Mouse (Mus musculus) hindbrain, embryonic 11.5 days (tissue): ENCODE measurements around the gene Hadha. TPM values are rescaled to one million over a fixed set of nuclear protein-coding genes. Genes with fewer than 3 reads are reported as not detected.

Experiments
- ATAC-seq: fragments of 200-750 bp; cut with Nextera tagmentation; 2 replicates; pipeline ENCODE4 v1.8.0; 2017; ENCODE audit warnings: mild to moderate bottlenecking, moderate TSS enrichment, moderate library complexity; ENCODE audit not compliant: low FRiP score
- DNase-seq: peaks from one replicate; pipeline ENCODE4 v3.0.0-alpha.2; 2015; ENCODE audit warnings: low spot score
- H3K27ac ChIP-seq: fragments of 300-500 bp; sonication (generic); 2 replicates; pipeline ENCODE4 v1.5.1; 2014; ENCODE audit warnings: mild to moderate bottlenecking, low read depth, low read length
- H3K27me3 ChIP-seq: fragments of 300-500 bp; sonication (generic); 2 replicates; pipeline ENCODE4 v1.6.1; 2014; ENCODE audit warnings: mild to moderate bottlenecking, low read length, moderate library complexity, mixed read lengths; ENCODE audit not compliant: control insufficient read depth, insufficient read depth
- H3K36me3 ChIP-seq: fragments of 300-500 bp; sonication (generic); 2 replicates; pipeline ENCODE4 v1.6.1; 2014; ENCODE audit warnings: mild to moderate bottlenecking, low read length, moderate library complexity, mixed read lengths; ENCODE audit not compliant: control insufficient read depth, insufficient read depth
- H3K4me1 ChIP-seq: fragments of 300-500 bp; sonication (generic); replicated peaks from 2 replicates; pipeline ENCODE4 v1.6.1; 2014; ENCODE audit warnings: low read length, mixed read lengths; ENCODE audit not compliant: control insufficient read depth, insufficient read depth
- H3K4me2 ChIP-seq: fragments of 300-500 bp; sonication (generic); replicated peaks from 2 replicates; pipeline ENCODE4 v1.6.1; 2014; ENCODE audit warnings: mild to moderate bottlenecking, low read depth, low read length
- H3K4me3 ChIP-seq: fragments of 300-500 bp; sonication (generic); 2 replicates; pipeline ENCODE4 v1.5.1; 2014; ENCODE audit warnings: low read depth, low read length
- H3K9ac ChIP-seq: fragments of 300-500 bp; sonication (generic); 2 replicates; pipeline ENCODE4 v1.6.1; 2014; ENCODE audit warnings: low read depth, low read length
- H3K9me3 ChIP-seq: fragments of 300-500 bp; sonication (generic); 2 replicates; pipeline ENCODE4 v1.6.1; 2016; ENCODE audit warnings: low read length; ENCODE audit not compliant: control insufficient read depth
- WGBS: fragments of 180-500 bp; shearing (Covaris S2); extraction: QIAGEN DNeasy Blood & Tissue Kit; methylation state at CpG from one replicate; pipeline ENCODE4 v1.1.7; 2014; 5-methylcytosine and 5-hydroxymethylcytosine counted together
- polyA plus RNA-seq: library from polyadenylated mRNA; unstranded; fragments of >200 nt; fragmentation: Nextera tagmentation; extraction: Ambion mirVana; gene quantifications from 2 replicates; pipeline ENCODE4 v1.2.1, GENCODE M21; 2014

The Hadha gene
- polyA plus RNA-seq, 1 experiment from 2014 or later, result 59.4 TPM

DNA sequence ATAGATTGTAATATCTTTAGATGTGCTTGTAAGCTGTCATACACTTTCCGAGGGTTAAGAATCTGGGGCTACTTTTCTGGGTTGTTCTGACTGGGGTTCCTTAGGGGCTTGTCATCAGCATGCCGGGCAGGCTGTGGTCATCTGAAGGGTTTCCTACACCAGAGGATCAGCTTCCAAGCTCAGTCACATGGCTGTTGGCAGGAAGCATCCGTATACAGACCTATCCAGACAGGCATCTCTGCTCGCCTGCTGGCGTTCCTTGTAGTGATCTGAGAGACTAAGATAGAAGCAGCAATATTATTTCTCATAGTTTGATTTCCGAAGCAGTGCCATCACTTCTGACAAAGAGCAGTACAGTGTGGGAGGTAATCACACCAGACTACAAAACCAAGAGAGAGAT lies 4.6 kb upstream of the Hadha start:
- Histone ChIP-seq H3K27me3 (no peaks in the 10 kb centered on the region), H3K27ac (no peak overlapping the region), H3K36me3 (no peaks in the 10 kb centered on the region), H3K9me3 (no peaks in the 10 kb centered on the region), H3K4me1 (0 out of 2 replicates have a peak, but pooled peaks cover 2% of the 10 kb centered on the region), H3K4me2 (no peak overlapping the region), H3K9ac (no peak overlapping the region), H3K4me3 (no peak overlapping the region)
- 89% methylated on average over 6 of the region's 6 CpGs for WGBS
- DNase-seq (no peak), ATAC-seq (no peak)

DNA sequence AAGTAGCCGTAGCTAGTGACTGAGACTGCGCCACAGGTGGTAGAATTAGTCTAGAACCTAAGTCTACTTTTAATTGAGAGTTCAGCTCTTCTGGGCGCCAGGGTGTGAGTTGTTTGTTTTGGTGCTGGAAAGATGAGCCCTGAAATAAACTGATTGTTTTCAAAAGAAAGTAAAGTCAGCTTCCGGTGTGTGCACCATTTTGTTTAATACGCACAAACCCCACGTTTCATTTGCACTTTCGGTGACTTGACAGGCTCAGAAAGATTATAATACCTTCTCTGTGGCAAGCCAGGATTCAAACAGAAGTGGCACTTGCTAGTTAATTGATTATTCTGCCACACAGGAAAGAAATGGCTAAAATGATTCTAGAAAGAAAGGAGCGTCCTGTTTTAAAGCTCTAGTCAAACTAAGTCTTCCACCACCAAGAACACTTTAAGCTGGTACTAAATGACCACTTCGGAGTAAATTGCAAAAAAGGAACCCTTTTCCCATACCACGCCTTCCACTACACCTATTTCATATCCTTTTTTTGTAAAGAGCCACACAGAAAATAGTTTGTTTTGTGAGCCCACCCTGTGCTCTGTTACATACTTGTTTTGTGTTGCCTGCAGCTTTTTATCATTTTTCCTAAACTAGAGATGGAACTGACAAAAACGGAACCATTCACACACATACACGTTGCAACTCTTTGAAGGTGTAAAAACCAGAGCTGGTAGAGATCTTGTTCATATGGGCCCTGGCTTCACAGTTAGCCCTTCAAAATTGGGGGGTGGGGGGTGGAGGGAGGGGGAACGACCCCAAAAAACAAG lies 1.1 kb upstream of the Hadha start:
- Histone ChIP-seq H3K4me1 (0 out of 2 replicates have a peak, but pooled peaks cover 2% of the 10 kb centered on the region), H3K27ac (no peak overlapping the region), H3K4me3 (peak overlapping the region; percentile 71), H3K9me3 (no peaks in the 10 kb centered on the region), H3K36me3 (no peaks in the 10 kb centered on the region), H3K27me3 (no peaks in the 10 kb centered on the region), H3K4me2 (peak overlapping the region; percentile 75), H3K9ac (peak overlapping the region; percentile 78)
- no peak; the same call in 1 of the 2 replicates for ATAC-seq
- DNase-seq, result no peak
- WGBS, result 45% methylated on average over 13 of the region's 13 CpGs

- H3K27me3 ChIP-seq, result no peaks in the 10 kb centered on the region
- H3K27ac ChIP-seq, result peak overlapping the region; percentile 56; the same call in 1 of the 2 replicates
- H3K36me3 ChIP-seq, result no peaks in the 10 kb centered on the region
- peak overlapping the region; percentile 78 for H3K9ac ChIP-seq
- under 1% methylated on average over 31 of the region's 31 CpGs for WGBS
- H3K9me3 ChIP-seq, result no peaks in the 10 kb centered on the region
- 0 out of 2 replicates have a peak, but pooled peaks cover 2% of the 10 kb centered on the region for H3K4me1 ChIP-seq
- H3K4me3 ChIP-seq, result peak overlapping the region; percentile 71
- ATAC-seq (peak; percentile 82), DNase-seq (no peak)
- H3K4me2 ChIP-seq, result peak overlapping the region; percentile 75
These were observed 432 bp upstream of the Hadha start for GRCm38 (mm10) chr5:30155395-30155792.

DNA sequence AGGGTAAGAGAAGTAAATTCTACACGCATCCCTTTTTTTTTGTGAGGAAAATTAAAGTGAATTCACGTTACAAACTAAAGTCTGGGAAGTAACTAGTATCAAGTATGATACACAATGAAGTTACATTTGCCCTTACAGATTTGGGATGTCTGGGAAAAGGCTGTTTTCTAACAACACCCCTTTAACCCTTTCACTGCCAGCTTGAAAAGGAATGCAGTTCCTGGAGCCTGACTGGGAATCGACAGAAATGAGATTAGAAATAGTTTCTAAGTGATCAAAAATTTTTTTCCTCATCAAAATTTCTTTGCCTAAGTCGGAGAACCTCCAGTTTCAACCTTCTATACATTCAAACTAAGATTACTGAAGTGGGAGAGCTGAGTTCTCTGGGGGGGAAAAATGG lies 949 bp downstream of the Hadha start:
- ATAC-seq (no peak), DNase-seq (peak; percentile 55)
- no peaks in the 10 kb centered on the region for H3K9me3 ChIP-seq
- no peaks in the 10 kb centered on the region for H3K36me3 ChIP-seq
- 26% methylated on average over 4 of the region's 4 CpGs for WGBS
- 0 out of 2 replicates have a peak, but pooled peaks cover 2% of the 10 kb centered on the region for H3K4me1 ChIP-seq
- H3K27ac ChIP-seq, result no peak overlapping the region
- H3K9ac ChIP-seq, result peak overlapping the region; percentile 78
- no peaks in the 10 kb centered on the region for H3K27me3 ChIP-seq
- H3K4me2 ChIP-seq, result peak overlapping the region; percentile 71
- H3K4me3 ChIP-seq, result peak overlapping the region; percentile 71

GRCm38 (mm10) chr5:30153222-30153621 lies 1.7 kb downstream of the Hadha start:
- Histone ChIP-seq H3K27ac (no peak overlapping the region), H3K9ac (no peak overlapping the region), H3K4me3 (no peak overlapping the region), H3K4me2 (no peak overlapping the region), H3K36me3 (no peaks in the 10 kb centered on the region), H3K4me1 (0 out of 2 replicates have a peak, but pooled peaks cover 2% of the 10 kb centered on the region), H3K9me3 (no peaks in the 10 kb centered on the region), H3K27me3 (no peaks in the 10 kb centered on the region)
- ATAC-seq, result no peak
- 94% methylated on average over 2 of the region's 2 CpGs for WGBS
- DNase-seq, result no peak

GRCm38 (mm10) chr5:30152413-30152812 lies 2.5 kb downstream of the Hadha start:
- no peak for ATAC-seq
- Histone ChIP-seq H3K36me3 (no peaks in the 10 kb centered on the region), H3K4me3 (no peak overlapping the region), H3K9ac (no peak overlapping the region), H3K27me3 (no peaks in the 10 kb centered on the region), H3K27ac (no peak overlapping the region), H3K9me3 (no peaks in the 10 kb centered on the region), H3K4me2 (no peak overlapping the region), H3K4me1 (0 out of 2 replicates have a peak, but pooled peaks cover 2% of the 10 kb centered on the region)
- WGBS, result 91% methylated on average over 1 of the region's 1 CpGs
- DNase-seq, result no peak

- no peak overlapping the region for H3K9ac ChIP-seq
- H3K27me3 ChIP-seq, result no peaks in the 10 kb centered on the region
- 85% methylated on average over 4 of the region's 4 CpGs for WGBS
- H3K36me3 ChIP-seq, result no peaks in the 10 kb centered on the region
- H3K4me1 ChIP-seq, result 0 out of 2 replicates have a peak, but pooled peaks cover 2% of the 10 kb centered on the region
- H3K4me3 ChIP-seq, result no peak overlapping the region
- DNase-seq (no peak), ATAC-seq (no peak)
- no peaks in the 10 kb centered on the region for H3K9me3 ChIP-seq
- no peak overlapping the region for H3K27ac ChIP-seq
- H3K4me2 ChIP-seq, result no peak overlapping the region
These were observed 3.0 kb downstream of the Hadha start for GRCm38 (mm10) chr5:30152007-30152406.

DNA sequence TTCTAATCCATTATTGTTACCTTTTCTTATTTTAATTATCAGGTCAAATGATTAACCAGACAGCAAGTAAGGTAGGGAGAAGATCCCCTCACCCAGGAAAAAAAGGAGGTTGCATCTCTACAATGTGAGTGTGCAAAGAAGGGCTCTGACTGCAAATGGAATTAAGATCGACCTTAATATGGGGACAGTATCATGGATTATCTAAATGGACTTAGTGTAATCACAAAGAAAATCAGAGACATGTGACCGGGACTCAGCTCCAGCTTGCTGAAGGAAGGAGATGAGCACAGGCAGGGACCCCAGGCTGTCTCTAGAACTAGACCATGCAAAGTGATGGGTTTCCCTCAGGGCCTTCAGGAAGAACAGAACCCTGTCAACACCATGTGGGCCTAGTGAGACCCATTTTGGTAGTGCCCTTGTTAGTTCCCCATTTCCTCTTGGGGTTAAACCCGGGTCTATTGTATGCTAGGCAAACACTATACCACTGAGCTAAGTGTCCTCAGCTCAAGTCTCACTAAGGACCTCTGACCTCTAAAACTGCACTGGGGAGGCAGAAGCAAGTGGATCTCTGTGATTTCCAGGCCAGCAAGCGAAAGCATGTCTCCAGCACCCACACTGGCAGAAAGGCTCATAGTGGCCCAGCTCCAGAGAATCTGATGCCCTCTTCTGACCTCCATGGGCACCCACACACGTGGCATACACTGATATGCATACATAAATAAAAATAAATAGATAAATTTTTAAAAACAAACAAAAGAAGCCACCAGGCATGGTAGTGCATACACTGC lies 6.6 kb downstream of the Hadha start:
- H3K27me3 ChIP-seq, result no peaks in the 10 kb centered on the region
- H3K9ac ChIP-seq, result no peak overlapping the region
- no peak overlapping the region for H3K4me2 ChIP-seq
- no peak overlapping the region for H3K4me3 ChIP-seq
- H3K27ac ChIP-seq, result no peak overlapping the region
- H3K36me3 ChIP-seq, result no peaks in the 10 kb centered on the region; the same call in 1 of the 2 replicates
- no peaks in the 10 kb centered on the region for H3K4me1 ChIP-seq
- no peaks in the 10 kb centered on the region for H3K9me3 ChIP-seq
- DNase-seq (no peak), ATAC-seq (no peak)
- WGBS, result 87% methylated on average over 5 of the region's 5 CpGs
